Mouse (Mus musculus) gonadal fat pad, adult 2 months (tissue): ENCODE data around the gene Apbb2. TPM values are rescaled to one million over a fixed set of nuclear protein-coding genes. Genes with fewer than 3 reads are reported as not detected.

Experiments used
- DNase-seq: peaks from one replicate; pipeline ENCODE4 v3.0.0-alpha.2; 2012; ENCODE audit warnings: low read depth
- polyA plus RNA-seq: library from polyadenylated mRNA; depleted of rRNA; stranded (reverse); fragments of >200 nt; gene quantifications from 2 replicates; pipeline ENCODE4 v1.2.3, GENCODE M21; 2012

Apbb2 gene
- polyA plus RNA-seq, 1 experiment, result 13.7 TPM

GRCm38 (mm10) chr5:66602287-66602820, 16.2 kb downstream of the Apbb2 start:
- no peak for DNase-seq

- no peak for DNase-seq
These were observed 18.2 kb downstream of the Apbb2 start for GRCm38 (mm10) chr5:66600415-66600814.

GRCm38 (mm10) chr5:66599888-66600287, 18.7 kb downstream of the Apbb2 start:
- DNase-seq, result no peak

GRCm38 (mm10) chr5:66596296-66596695, 22.3 kb downstream of the Apbb2 start:
- no peak for DNase-seq

- DNase-seq, result no peak
These were observed 23.7 kb downstream of the Apbb2 start for GRCm38 (mm10) chr5:66594881-66595280.

- DNase-seq, result no peak
These were observed 32.3 kb downstream of the Apbb2 start for GRCm38 (mm10) chr5:66586236-66586745.

- DNase-seq, result no peak
These were observed 35.6 kb downstream of the Apbb2 start for GRCm38 (mm10) chr5:66583019-66583406.

GRCm38 (mm10) chr5:66582281-66583018, 36.1 kb downstream of the Apbb2 start:
- DNase-seq, result no peak

- DNase-seq, result no peak
These were observed 39.5 kb downstream of the Apbb2 start for GRCm38 (mm10) chr5:66579066-66579465.

GRCm38 (mm10) chr5:66576299-66576698, 42.3 kb downstream of the Apbb2 start:
- no peak for DNase-seq

- no peak for DNase-seq
These were observed 43.4 kb downstream of the Apbb2 start for GRCm38 (mm10) chr5:66575148-66575547.

GRCm38 (mm10) chr5:66573266-66573665, 45.3 kb downstream of the Apbb2 start:
- DNase-seq, result no peak

GRCm38 (mm10) chr5:66572086-66572855, 46.3 kb downstream of the Apbb2 start:
- DNase-seq, result peak; percentile 84

GRCm38 (mm10) chr5:66570709-66571108, 47.9 kb downstream of the Apbb2 start:
- DNase-seq, result no peak

- DNase-seq, result no peak
These were observed 49.3 kb downstream of the Apbb2 start for GRCm38 (mm10) chr5:66569141-66569801.

- DNase-seq, result no peak
These were observed 50.6 kb downstream of the Apbb2 start for GRCm38 (mm10) chr5:66568002-66568401.

GRCm38 (mm10) chr5:66567424-66567823, 51.2 kb downstream of the Apbb2 start:
- no peak for DNase-seq

GRCm38 (mm10) chr5:66559591-66560175, 58.9 kb downstream of the Apbb2 start:
- DNase-seq, result no peak

- peak; percentile 88 for DNase-seq
These were observed 60.5 kb downstream of the Apbb2 start for GRCm38 (mm10) chr5:66558094-66558493.

- DNase-seq, result no peak
These were observed 64.7 kb downstream of the Apbb2 start for GRCm38 (mm10) chr5:66553933-66554332.

GRCm38 (mm10) chr5:66552246-66552645, 66.3 kb downstream of the Apbb2 start:
- no peak for DNase-seq

GRCm38 (mm10) chr5:66550292-66550691, 68.3 kb downstream of the Apbb2 start:
- DNase-seq, result no peak
